Mouse (Mus musculus): ENCODE measurements around the gene Jun.

Gene Jun

GRCm38 (mm10) chr4:95052025-95052899 lies at the start of gene Jun:
Gene Jun (minus strand): TSS chr4:95052222.
- DNase-seq (ENCODE audit: low read depth): peak; percentile 100

- no peak for DNase-seq (ENCODE audit: low read depth)
Measured at GRCm38 (mm10) chr4:95101684-95102083, 49.7 kb upstream of the Jun start.

- no peak for DNase-seq (ENCODE audit: low read depth)
Measured at GRCm38 (mm10) chr4:95100694-95101093, 48.7 kb upstream of the Jun start.

- no peak for DNase-seq (ENCODE audit: low read depth)
Measured at GRCm38 (mm10) chr4:95099373-95099772, 47.4 kb upstream of the Jun start.

GRCm38 (mm10) chr4:95098722-95099097 lies 46.7 kb upstream of the Jun start:
- no peak for DNase-seq (ENCODE audit: low read depth)

GRCm38 (mm10) chr4:95097942-95098721 lies 46.1 kb upstream of the Jun start:
- DNase-seq (ENCODE audit: low read depth): no peak

GRCm38 (mm10) chr4:95096731-95097130 lies 44.7 kb upstream of the Jun start:
- no peak for DNase-seq (ENCODE audit: low read depth)

- DNase-seq (ENCODE audit: low read depth): no peak
Measured at GRCm38 (mm10) chr4:95095911-95096310, 43.9 kb upstream of the Jun start.

GRCm38 (mm10) chr4:95095355-95095754 lies 43.3 kb upstream of the Jun start:
- no peak for DNase-seq (ENCODE audit: low read depth)

- DNase-seq (ENCODE audit: low read depth): no peak
Measured at GRCm38 (mm10) chr4:95094700-95095113, 42.7 kb upstream of the Jun start.

- DNase-seq (ENCODE audit: low read depth): no peak
Measured at GRCm38 (mm10) chr4:95093615-95094014, 41.6 kb upstream of the Jun start.

GRCm38 (mm10) chr4:95092516-95092915 lies 40.5 kb upstream of the Jun start:
- DNase-seq (ENCODE audit: low read depth): no peak

- DNase-seq (ENCODE audit: low read depth): no peak
Measured at GRCm38 (mm10) chr4:95091536-95091935, 39.5 kb upstream of the Jun start.

GRCm38 (mm10) chr4:95089968-95090367 lies 37.9 kb upstream of the Jun start:
- no peak for DNase-seq (ENCODE audit: low read depth)

GRCm38 (mm10) chr4:95089053-95089452 lies 37.0 kb upstream of the Jun start:
- DNase-seq (ENCODE audit: low read depth): no peak

- DNase-seq (ENCODE audit: low read depth): no peak
Measured at GRCm38 (mm10) chr4:95083957-95084356, 31.9 kb upstream of the Jun start.

- no peak for DNase-seq (ENCODE audit: low read depth)
Measured at GRCm38 (mm10) chr4:95083191-95083729, 31.2 kb upstream of the Jun start.

GRCm38 (mm10) chr4:95082481-95083088 lies 30.6 kb upstream of the Jun start:
- no peak for DNase-seq (ENCODE audit: low read depth)

- no peak for DNase-seq (ENCODE audit: low read depth)
Measured at GRCm38 (mm10) chr4:95081632-95082031, 29.6 kb upstream of the Jun start.

GRCm38 (mm10) chr4:95078625-95079024 lies 26.6 kb upstream of the Jun start:
- no peak for DNase-seq (ENCODE audit: low read depth)

GRCm38 (mm10) chr4:95076279-95076678 lies 24.3 kb upstream of the Jun start:
- DNase-seq (ENCODE audit: low read depth): no peak

GRCm38 (mm10) chr4:95075591-95076002 lies 23.6 kb upstream of the Jun start:
- no peak for DNase-seq (ENCODE audit: low read depth)
